Mouse (Mus musculus): ENCODE measurements around the gene Ephb6. TPM values are rescaled to one million over a fixed set of nuclear protein-coding genes. Genes with fewer than 3 reads are reported as not detected.
A peak's percentile ranks its signal among the peaks of the same experiment; 100 is the strongest.

The Ephb6 gene
- polyA plus RNA-seq, 1 experiment from 2014 or later = 11.7 TPM

DNA sequence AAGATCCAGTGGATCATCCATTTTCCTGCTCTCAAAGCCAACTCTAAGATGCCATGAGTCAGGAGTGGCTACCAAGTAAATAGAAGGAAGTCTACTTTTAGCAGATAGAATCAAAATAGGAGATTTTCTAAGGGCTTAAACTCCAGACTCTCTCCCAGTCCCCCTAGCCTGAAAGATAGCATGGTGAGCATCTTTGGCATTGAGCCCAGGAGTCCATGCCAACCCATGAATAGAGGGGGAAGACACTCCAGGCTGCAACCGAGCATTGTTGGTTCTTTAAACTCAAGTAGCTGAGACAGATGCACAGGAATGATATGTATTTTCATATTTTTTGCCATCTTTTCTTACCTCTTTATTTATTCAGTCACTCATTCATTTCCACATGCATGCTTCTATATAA is 29.9 kb downstream of the Ephb6 start:
- no peak for ATAC-seq (ENCODE audit: insufficient number of reproducible peaks, insufficient read depth, low FRiP score, low read depth)
- peak overlapping the region; percentile 15; the same call in 1 of the 2 replicates for H3K4me2 ChIP-seq (replicated peaks; ENCODE audit: low read depth, low read length)
- 47% methylated on average over 1 of the region's 1 CpGs for WGBS

DNA sequence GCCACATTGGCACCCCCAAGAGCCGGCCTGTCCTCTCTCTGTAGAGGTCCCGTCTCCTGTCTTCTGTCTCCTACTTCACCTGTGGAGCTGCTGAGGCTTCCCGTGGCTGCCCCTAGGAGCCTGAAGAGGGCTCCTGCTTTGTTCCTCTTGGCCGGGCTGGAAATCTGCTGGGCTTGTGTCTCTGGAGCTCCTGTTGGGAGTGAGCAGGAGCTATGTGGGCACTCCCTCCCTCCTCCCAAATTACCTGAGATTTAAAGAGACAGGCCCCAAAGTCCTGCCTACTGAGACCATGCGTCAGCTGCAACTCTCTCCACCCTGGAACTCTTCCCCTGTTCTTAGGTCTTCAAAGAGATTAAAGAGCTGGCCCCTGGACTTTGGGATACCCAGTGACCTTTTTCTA is 30.9 kb downstream of the Ephb6 start, which contains the start of gene Trpv6:
Gene Trpv6, minus strand, starts transcription at position 228 of the 400 bp plus-strand sequence.
- Histone ChIP-seq H3K4me1 (ENCODE audit: control insufficient read depth, insufficient read depth, low read length) (no peaks in the 10 kb centered on the region), H3K27me3 (ENCODE audit: control insufficient read depth, insufficient read depth, low read length) (no peaks in the 10 kb centered on the region), H3K36me3 (ENCODE audit: control insufficient read depth, insufficient read depth, low read length) (no peaks in the 10 kb centered on the region), H3K4me2 (replicated peaks; ENCODE audit: low read depth, low read length) (peak within 1 kb of the TSS; percentile 15; the same call in 1 of the 2 replicates), H3K27ac (ENCODE audit: low read length) (no peak within 1 kb of the TSS), H3K4me3 (ENCODE audit: low read depth, low read length) (peak within 1 kb of the TSS; percentile 27), H3K9me3 (ENCODE audit: control insufficient read depth, low read depth, low read length) (no peaks in the 10 kb centered on the region), H3K9ac (replicated peaks; ENCODE audit: low read depth, low read length) (no peak within 1 kb of the TSS)
- ATAC-seq (ENCODE audit: insufficient number of reproducible peaks, insufficient read depth, low FRiP score, low read depth) = 0 out of 2 replicates have a peak, but pooled peaks have one; percentile 62
- 17% methylated on average over 5 of the region's 5 CpGs for WGBS

More for the DNA sequence above, 29.9 kb downstream of the Ephb6 start:
- H3K9ac ChIP-seq (replicated peaks; ENCODE audit: low read depth, low read length) = no peak overlapping the region
- no peaks in the 10 kb centered on the region for H3K36me3 ChIP-seq (ENCODE audit: control insufficient read depth, insufficient read depth, low read length)
- no peaks in the 10 kb centered on the region for H3K27me3 ChIP-seq (ENCODE audit: control insufficient read depth, insufficient read depth, low read length)
- no peaks in the 10 kb centered on the region for H3K9me3 ChIP-seq (ENCODE audit: control insufficient read depth, low read depth, low read length)
- H3K4me1 ChIP-seq (ENCODE audit: control insufficient read depth, insufficient read depth, low read length) = no peaks in the 10 kb centered on the region
- peak overlapping the region; percentile 4; the same call in 1 of the 2 replicates for H3K4me3 ChIP-seq (ENCODE audit: low read depth, low read length)
- no peak overlapping the region for H3K27ac ChIP-seq (ENCODE audit: low read length)

DNA sequence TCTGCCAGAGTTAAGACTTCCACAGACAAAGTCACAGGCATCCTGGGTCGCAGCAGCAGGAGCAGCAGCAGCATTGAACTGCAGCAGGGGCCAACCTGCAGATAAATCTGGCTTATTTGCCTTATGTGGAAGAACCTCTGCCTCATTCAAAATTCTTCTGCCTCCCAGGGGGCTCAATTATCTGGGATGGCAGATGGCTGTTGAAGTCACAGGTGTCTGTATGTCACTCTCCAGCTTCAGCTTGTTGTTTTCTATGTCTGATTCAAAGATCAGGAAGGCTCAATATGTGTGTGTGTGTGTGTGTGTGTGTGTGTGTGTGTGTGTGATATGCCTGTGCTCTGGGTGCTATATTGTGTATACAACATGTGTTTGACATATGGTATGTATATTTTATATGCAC is 32.1 kb downstream of the Ephb6 start:
- Histone ChIP-seq H3K27me3 (ENCODE audit: control insufficient read depth, insufficient read depth, low read length) (no peaks in the 10 kb centered on the region), H3K4me2 (replicated peaks; ENCODE audit: low read depth, low read length) (no peak overlapping the region), H3K27ac (ENCODE audit: low read length) (no peak overlapping the region), H3K36me3 (ENCODE audit: control insufficient read depth, insufficient read depth, low read length) (no peaks in the 10 kb centered on the region), H3K9me3 (ENCODE audit: control insufficient read depth, low read depth, low read length) (no peaks in the 10 kb centered on the region), H3K4me3 (ENCODE audit: low read depth, low read length) (no peak overlapping the region), H3K4me1 (ENCODE audit: control insufficient read depth, insufficient read depth, low read length) (no peaks in the 10 kb centered on the region), H3K9ac (replicated peaks; ENCODE audit: low read depth, low read length) (no peak overlapping the region)
- WGBS = 33% methylated on average over 1 of the region's 1 CpGs
- ATAC-seq (ENCODE audit: insufficient number of reproducible peaks, insufficient read depth, low FRiP score, low read depth) = no peak

DNA sequence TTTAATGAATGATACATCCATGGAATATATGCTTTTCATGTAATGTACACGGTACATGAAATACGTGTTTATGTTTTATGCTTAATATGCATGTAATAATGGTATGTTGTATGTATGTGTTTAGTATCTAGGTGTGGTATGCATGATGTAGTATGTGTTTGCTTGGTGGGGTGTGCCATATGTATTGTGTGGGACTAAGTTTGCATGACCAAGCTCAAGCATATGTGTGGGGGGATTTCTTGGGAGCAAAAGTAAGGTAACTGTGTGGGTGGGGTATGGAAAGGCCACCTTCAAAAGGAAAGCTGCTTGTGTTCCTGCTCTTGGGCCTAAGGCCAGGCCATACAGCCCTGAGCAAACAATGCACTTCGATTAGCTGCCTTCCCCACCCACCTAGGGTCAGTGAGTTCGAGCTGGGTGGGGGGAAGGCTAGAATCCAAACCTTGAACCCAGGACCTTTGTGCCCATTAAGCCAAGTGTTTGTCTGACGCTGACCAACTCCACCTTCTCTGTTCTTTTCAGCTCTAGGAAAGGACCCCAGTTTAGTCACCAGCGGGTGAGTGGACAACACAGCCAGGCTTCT is 32.7 kb downstream of the Ephb6 start:
- H3K4me1 ChIP-seq (ENCODE audit: control insufficient read depth, insufficient read depth, low read length) = no peaks in the 10 kb centered on the region
- 78% methylated on average over 6 of the region's 6 CpGs for WGBS
- no peak overlapping the region for H3K4me2 ChIP-seq (replicated peaks; ENCODE audit: low read depth, low read length)
- no peaks in the 10 kb centered on the region for H3K27me3 ChIP-seq (ENCODE audit: control insufficient read depth, insufficient read depth, low read length)
- H3K4me3 ChIP-seq (ENCODE audit: low read depth, low read length) = no peak overlapping the region
- no peak overlapping the region for H3K27ac ChIP-seq (ENCODE audit: low read length)
- no peak overlapping the region for H3K9ac ChIP-seq (replicated peaks; ENCODE audit: low read depth, low read length)
- H3K36me3 ChIP-seq (ENCODE audit: control insufficient read depth, insufficient read depth, low read length) = no peaks in the 10 kb centered on the region
- ATAC-seq (ENCODE audit: insufficient number of reproducible peaks, insufficient read depth, low FRiP score, low read depth) = no peak
- no peaks in the 10 kb centered on the region for H3K9me3 ChIP-seq (ENCODE audit: control insufficient read depth, low read depth, low read length)

DNA sequence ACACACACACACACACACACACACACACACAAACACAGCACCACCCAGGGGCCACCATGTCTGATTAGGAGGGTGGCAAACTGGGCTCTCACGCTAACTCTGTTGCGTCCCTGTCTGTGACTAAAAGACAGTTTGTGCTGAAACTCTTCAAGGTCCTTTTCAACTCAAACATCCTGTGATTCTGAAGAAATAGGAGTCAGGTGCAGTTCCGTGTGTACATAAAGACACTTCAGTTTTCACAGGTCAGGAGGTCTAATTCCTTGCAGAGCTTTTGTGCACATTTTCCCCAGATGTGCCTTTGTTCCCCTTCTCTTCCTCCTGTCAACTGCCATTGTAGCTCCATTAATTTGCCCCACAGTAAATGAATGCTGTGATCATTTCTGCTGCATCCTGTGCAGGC is 35.2 kb downstream of the Ephb6 start:
- H3K27ac ChIP-seq (ENCODE audit: low read length) = no peak overlapping the region
- no peaks in the 10 kb centered on the region for H3K27me3 ChIP-seq (ENCODE audit: control insufficient read depth, insufficient read depth, low read length)
- WGBS = 49% methylated on average over 3 of the region's 3 CpGs
- no peak overlapping the region for H3K9ac ChIP-seq (replicated peaks; ENCODE audit: low read depth, low read length)
- ATAC-seq (ENCODE audit: insufficient number of reproducible peaks, insufficient read depth, low FRiP score, low read depth) = no peak
- no peaks in the 10 kb centered on the region for H3K9me3 ChIP-seq (ENCODE audit: control insufficient read depth, low read depth, low read length)
- H3K4me2 ChIP-seq (replicated peaks; ENCODE audit: low read depth, low read length) = no peak overlapping the region
- no peaks in the 10 kb centered on the region for H3K36me3 ChIP-seq (ENCODE audit: control insufficient read depth, insufficient read depth, low read length)
- no peak overlapping the region for H3K4me3 ChIP-seq (ENCODE audit: low read depth, low read length)
- H3K4me1 ChIP-seq (ENCODE audit: control insufficient read depth, insufficient read depth, low read length) = no peaks in the 10 kb centered on the region

DNA sequence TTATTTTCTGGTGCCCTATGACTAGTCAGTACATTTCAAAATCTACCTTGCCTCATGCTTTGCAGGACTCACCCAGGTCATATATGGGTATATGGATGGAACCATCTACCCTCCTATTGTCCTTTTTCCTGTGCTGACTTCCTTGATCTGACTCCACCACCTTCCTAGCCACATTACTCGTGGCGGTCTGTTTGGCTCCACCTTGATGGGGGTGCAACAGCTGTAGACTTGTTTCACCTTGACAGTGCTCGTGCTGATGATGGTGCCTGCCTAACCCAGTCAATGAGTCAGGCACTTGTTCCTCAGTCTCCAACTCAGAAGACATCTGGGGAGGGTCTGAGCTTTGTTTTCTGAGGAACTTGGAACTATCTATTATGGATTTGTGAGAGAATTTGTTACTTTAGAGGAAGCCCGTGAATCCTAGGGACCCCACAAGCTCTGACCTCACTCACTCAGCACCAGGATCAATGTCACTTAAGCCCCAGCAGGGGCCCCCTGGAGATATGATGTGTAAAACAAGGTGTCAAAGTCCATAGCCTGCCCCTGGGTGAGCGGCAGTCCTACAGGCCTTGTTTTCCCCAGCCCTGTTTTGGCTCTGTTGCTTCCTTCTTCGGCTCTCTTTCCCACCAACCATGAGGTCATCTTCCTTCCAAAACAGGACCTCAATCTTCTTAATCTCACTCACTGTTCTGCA is 36.0 kb downstream of the Ephb6 start:
- no peaks in the 10 kb centered on the region for H3K4me1 ChIP-seq (ENCODE audit: control insufficient read depth, insufficient read depth, low read length)
- no peak overlapping the region for H3K9ac ChIP-seq (replicated peaks; ENCODE audit: low read depth, low read length)
- no peak overlapping the region for H3K4me2 ChIP-seq (replicated peaks; ENCODE audit: low read depth, low read length)
- WGBS = 65% methylated on average over 6 of the region's 6 CpGs
- no peaks in the 10 kb centered on the region for H3K9me3 ChIP-seq (ENCODE audit: control insufficient read depth, low read depth, low read length)
- H3K4me3 ChIP-seq (ENCODE audit: low read depth, low read length) = no peak overlapping the region
- H3K27me3 ChIP-seq (ENCODE audit: control insufficient read depth, insufficient read depth, low read length) = no peaks in the 10 kb centered on the region
- H3K36me3 ChIP-seq (ENCODE audit: control insufficient read depth, insufficient read depth, low read length) = no peaks in the 10 kb centered on the region
- H3K27ac ChIP-seq (ENCODE audit: low read length) = no peak overlapping the region; the same call in 1 of the 2 replicates
- no peak for ATAC-seq (ENCODE audit: insufficient number of reproducible peaks, insufficient read depth, low FRiP score, low read depth)

DNA sequence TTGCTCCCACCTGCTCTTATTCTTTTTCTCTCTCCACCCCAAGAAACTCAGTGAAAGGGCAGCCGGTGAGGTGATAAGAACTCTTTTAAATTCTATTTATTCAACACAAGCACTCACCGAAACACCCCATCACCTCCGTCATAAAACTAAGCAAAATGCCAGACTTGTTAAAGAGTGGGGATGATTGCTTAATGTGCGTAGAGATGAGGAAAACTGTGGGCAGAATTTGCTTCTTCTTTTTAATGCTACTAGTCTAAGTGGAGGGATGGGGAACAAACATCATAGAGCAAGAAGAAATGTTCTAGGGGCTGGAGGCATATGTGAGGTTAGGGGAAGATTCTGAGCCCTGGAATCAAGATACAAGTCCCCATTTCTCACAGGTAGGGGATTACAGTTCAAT is 37.5 kb downstream of the Ephb6 start:
- no peak overlapping the region for H3K27ac ChIP-seq (ENCODE audit: low read length)

DNA sequence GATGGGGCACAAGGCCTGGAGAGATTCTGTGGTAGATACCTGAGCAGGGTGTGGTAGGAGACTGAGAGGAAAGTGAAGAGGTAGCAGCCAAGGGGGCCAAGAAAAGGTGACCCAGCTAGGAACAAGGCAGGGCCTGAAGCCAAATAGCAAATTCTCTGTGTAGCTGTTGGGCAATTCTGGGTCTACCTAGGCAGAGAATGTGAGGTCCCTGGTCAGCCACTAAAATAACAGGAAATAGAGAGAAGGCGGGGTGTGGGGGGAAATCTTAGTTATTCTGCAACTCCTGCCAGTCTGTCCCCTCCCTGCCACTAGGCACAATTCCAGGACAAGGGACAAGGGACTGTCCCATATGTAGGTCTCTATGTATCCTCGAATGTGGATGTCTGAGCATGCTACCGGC is 37.9 kb downstream of the Ephb6 start:
- H3K27ac ChIP-seq (ENCODE audit: low read length) = no peak overlapping the region; the same call in 1 of the 2 replicates
- H3K4me3 ChIP-seq (ENCODE audit: low read depth, low read length) = no peak overlapping the region
- H3K36me3 ChIP-seq (ENCODE audit: control insufficient read depth, insufficient read depth, low read length) = no peaks in the 10 kb centered on the region
- ATAC-seq (ENCODE audit: insufficient number of reproducible peaks, insufficient read depth, low FRiP score, low read depth) = no peak
- no peak overlapping the region for H3K4me2 ChIP-seq (replicated peaks; ENCODE audit: low read depth, low read length)
- no peaks in the 10 kb centered on the region for H3K4me1 ChIP-seq (ENCODE audit: control insufficient read depth, insufficient read depth, low read length)
- 92% methylated on average over 3 of the region's 3 CpGs for WGBS
- no peaks in the 10 kb centered on the region for H3K27me3 ChIP-seq (ENCODE audit: control insufficient read depth, insufficient read depth, low read length)
- no peaks in the 10 kb centered on the region for H3K9me3 ChIP-seq (ENCODE audit: control insufficient read depth, low read depth, low read length)
- no peak overlapping the region for H3K9ac ChIP-seq (replicated peaks; ENCODE audit: low read depth, low read length)

More for the DNA sequence above, 37.5 kb downstream of the Ephb6 start:
- Histone ChIP-seq H3K9me3 (ENCODE audit: control insufficient read depth, low read depth, low read length) (no peaks in the 10 kb centered on the region), H3K9ac (replicated peaks; ENCODE audit: low read depth, low read length) (no peak overlapping the region), H3K4me2 (replicated peaks; ENCODE audit: low read depth, low read length) (no peak overlapping the region), H3K36me3 (ENCODE audit: control insufficient read depth, insufficient read depth, low read length) (no peaks in the 10 kb centered on the region), H3K4me1 (ENCODE audit: control insufficient read depth, insufficient read depth, low read length) (no peaks in the 10 kb centered on the region), H3K4me3 (ENCODE audit: low read depth, low read length) (no peak overlapping the region), H3K27me3 (ENCODE audit: control insufficient read depth, insufficient read depth, low read length) (no peaks in the 10 kb centered on the region)
- WGBS = 69% methylated on average over 4 of the region's 4 CpGs
- peak; percentile 40; the same call in 1 of the 2 replicates for ATAC-seq (ENCODE audit: insufficient number of reproducible peaks, insufficient read depth, low FRiP score, low read depth)

Measured in stomach, embryonic 14.5 days (tissue).